Mouse (Mus musculus): Measurements from ENCODE around the gene Nop16. TPM values are rescaled to one million over a fixed set of nuclear protein-coding genes. Genes with fewer than 3 reads are reported as not detected.
"Not testable (repeated sequence)": the region's sequence is repeated elsewhere in the genome, so short reads cannot be mapped to it uniquely, and the experiment has no call there.

The Nop16 gene
- polyA plus RNA-seq (2012; ENCODE audit: insufficient read depth, insufficient read length, low replicate concordance, missing spikeins) = not detected in 2 replicates

GRCm38 (mm10) chr13:54589996-54590951 is at the start of gene Nop16, which contains the start of gene Higd2a:
Gene Nop16, minus strand, starts transcription at chr13:54590090.
Gene Higd2a, plus strand, starts transcription at chr13:54590207.
- peak within 1 kb of the TSS; percentile 92 for H3K27ac ChIP-seq (ENCODE audit: insufficient read depth, low read depth, low read length)
- peak within 1 kb of the TSS; percentile 96 for H3K4me3 ChIP-seq (ENCODE audit: insufficient read depth, low read depth, low read length)

DNA sequence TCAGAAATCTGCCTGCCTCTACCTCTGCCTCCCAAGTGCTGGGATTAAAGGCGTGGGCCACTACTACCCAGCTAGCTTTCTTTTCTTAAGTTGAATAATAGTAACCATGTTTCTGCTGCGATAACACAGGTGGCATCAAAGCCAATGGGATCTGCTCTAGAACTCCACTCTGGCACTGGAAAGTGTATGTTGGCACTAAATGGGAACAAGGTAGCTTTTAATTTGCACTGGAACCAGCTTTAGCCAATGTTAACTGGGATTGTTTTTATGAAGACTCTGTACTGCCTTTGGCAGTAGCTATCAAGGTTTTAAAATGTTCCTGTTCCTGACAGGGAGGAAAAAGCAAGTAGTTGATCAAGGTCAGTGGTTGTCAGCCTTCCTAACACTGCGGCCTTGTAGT is 45.1 kb upstream of the Nop16 start:
- TF ChIP-seq CTCF (IDR thresholded peaks at IDR 0.05; ENCODE audit: insufficient read depth, low read depth, low read length) (no peak), POLR2A (IDR thresholded peaks at IDR 0.05; ENCODE audit: insufficient read depth, low read depth, low read length) (no peak)
- H3K4me3 ChIP-seq (ENCODE audit: insufficient read depth, low read depth, low read length) = no peak overlapping the region
- no peaks in the 10 kb centered on the region for H3K4me1 ChIP-seq (ENCODE audit: control insufficient read depth, insufficient read depth, low read length)
- H3K27ac ChIP-seq (ENCODE audit: insufficient read depth, low read depth, low read length) = no peak overlapping the region
- 93% methylated on average over 3 of the region's 3 CpGs for WGBS

More at GRCm38 (mm10) chr13:54589996-54590951, at the start of gene Nop16, which contains the start of gene Higd2a:
- peaks cover 3% of the 10 kb centered on the region; the same call in 1 of the 2 replicates for H3K4me1 ChIP-seq (ENCODE audit: control insufficient read depth, insufficient read depth, low read length)
- under 1% methylated on average over 51 of the region's 51 CpGs for WGBS
- peak; percentile 62; the same call in 1 of the 2 replicates for TF ChIP-seq POLR2A (IDR thresholded peaks at IDR 0.05; ENCODE audit: insufficient read depth, low read depth, low read length)
- TF ChIP-seq CTCF (IDR thresholded peaks at IDR 0.05; ENCODE audit: insufficient read depth, low read depth, low read length) = no peak

DNA sequence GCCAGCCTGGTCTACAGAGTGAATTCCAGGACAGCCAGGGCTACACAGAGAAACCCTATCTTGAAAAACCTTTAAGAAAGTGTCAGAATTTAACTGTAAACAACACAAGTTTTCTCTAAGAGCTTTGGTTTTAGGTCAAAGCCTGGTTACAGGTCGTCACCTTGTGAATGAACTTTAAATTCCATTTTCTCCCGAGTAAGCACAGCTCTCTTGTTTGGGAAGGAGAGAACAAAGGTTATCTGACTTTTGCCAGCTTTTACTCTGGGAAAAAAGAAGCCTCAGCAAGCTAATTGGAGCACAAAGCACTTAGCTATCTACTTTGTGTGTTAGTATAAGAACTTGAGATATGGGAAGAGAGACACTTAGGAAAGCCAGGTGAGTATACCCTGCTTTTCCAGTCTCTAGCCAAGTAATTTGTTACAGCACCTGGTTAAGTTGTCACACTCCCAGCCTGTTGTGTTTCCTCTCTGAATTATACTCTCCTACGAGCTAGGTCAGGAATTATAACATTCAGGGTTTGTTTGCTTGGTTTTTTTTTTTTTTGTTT is 42.9 kb upstream of the Nop16 start:
- Histone ChIP-seq H3K4me3 (ENCODE audit: insufficient read depth, low read depth, low read length) (no peak overlapping the region), H3K27ac (ENCODE audit: insufficient read depth, low read depth, low read length) (no peak overlapping the region), H3K4me1 (ENCODE audit: control insufficient read depth, insufficient read depth, low read length) (no peaks in the 10 kb centered on the region)
- TF ChIP-seq POLR2A (IDR thresholded peaks at IDR 0.05; ENCODE audit: insufficient read depth, low read depth, low read length) (no peak), CTCF (IDR thresholded peaks at IDR 0.05; ENCODE audit: insufficient read depth, low read depth, low read length) (no peak)
- WGBS = 31% methylated on average over 3 of the region's 3 CpGs

GRCm38 (mm10) chr13:54629128-54629527 is 39.2 kb upstream of the Nop16 start:
- TF ChIP-seq CTCF (IDR thresholded peaks at IDR 0.05; ENCODE audit: insufficient read depth, low read depth, low read length) = no peak
- no peak for TF ChIP-seq POLR2A (IDR thresholded peaks at IDR 0.05; ENCODE audit: insufficient read depth, low read depth, low read length)
- WGBS = 63% methylated on average over 4 of the region's 4 CpGs
- Histone ChIP-seq H3K4me1 (ENCODE audit: control insufficient read depth, insufficient read depth, low read length) (peaks cover 3% of the 10 kb centered on the region; the same call in 1 of the 2 replicates), H3K4me3 (ENCODE audit: insufficient read depth, low read depth, low read length) (no peak overlapping the region), H3K27ac (ENCODE audit: insufficient read depth, low read depth, low read length) (no peak overlapping the region)

- H3K4me3 ChIP-seq (ENCODE audit: insufficient read depth, low read depth, low read length) = peak overlapping the region; percentile 78
- H3K4me1 ChIP-seq (ENCODE audit: control insufficient read depth, insufficient read depth, low read length) = peaks cover 11% of the 10 kb centered on the region; the same call in 1 of the 2 replicates
- TF ChIP-seq POLR2A (IDR thresholded peaks at IDR 0.05; ENCODE audit: insufficient read depth, low read depth, low read length) (no peak), CTCF (IDR thresholded peaks at IDR 0.05; ENCODE audit: insufficient read depth, low read depth, low read length) (no peak)
- WGBS = under 1% methylated on average over 27 of the region's 27 CpGs
- peak overlapping the region; percentile 1; the same call in 1 of the 2 replicates for H3K27ac ChIP-seq (ENCODE audit: insufficient read depth, low read depth, low read length)
Measured at GRCm38 (mm10) chr13:54621960-54622521, 32.2 kb upstream of the Nop16 start.

DNA sequence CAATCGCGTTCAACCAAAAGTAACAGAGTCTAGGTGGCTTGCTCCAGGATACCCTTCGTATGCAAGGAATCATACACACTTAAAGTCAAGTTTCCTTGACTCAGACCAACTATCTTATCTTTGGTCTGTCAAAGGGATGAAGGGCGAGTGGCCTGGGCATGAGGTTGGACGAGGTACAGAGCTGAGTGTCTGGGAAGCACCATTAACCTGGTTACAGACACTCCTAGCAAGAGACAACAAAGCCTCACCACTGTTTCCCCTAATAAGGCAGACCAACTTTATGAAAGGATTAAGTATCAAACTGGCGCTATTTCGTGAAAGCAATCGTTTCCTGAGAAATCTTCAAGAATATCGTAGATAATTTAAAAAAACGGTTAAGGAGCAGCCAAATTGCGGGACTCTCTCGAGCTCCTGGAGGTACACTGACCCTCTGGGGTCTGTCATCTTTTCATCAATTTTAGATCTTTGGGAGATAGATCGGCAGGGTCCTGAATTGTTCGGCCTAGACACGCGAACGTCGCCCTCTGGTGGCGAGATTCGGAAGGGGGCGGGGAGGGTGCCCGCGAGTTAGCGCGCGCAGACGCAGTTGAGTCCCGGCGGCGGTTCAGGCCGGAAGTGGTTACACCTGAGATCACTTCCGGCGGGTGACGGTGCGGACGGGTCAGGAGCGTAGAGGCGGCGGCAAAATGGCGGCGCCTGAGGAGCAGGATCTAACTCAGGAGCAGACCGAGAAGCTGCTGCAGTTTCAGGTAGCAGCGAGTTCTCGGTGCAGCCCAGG is 31.5 kb upstream of the Nop16 start, which contains the start of gene Faf2:
Gene Faf2, plus strand, starts transcription at position 630 of the 778 bp plus-strand sequence.
- Histone ChIP-seq H3K4me3 (ENCODE audit: insufficient read depth, low read depth, low read length) (peak within 1 kb of the TSS; percentile 78), H3K4me1 (ENCODE audit: control insufficient read depth, insufficient read depth, low read length) (peaks cover 11% of the 10 kb centered on the region; the same call in 1 of the 2 replicates), H3K27ac (ENCODE audit: insufficient read depth, low read depth, low read length) (peak within 1 kb of the TSS; percentile 56)
- WGBS = 9% methylated on average over 44 of the region's 44 CpGs
- TF ChIP-seq POLR2A (IDR thresholded peaks at IDR 0.05; ENCODE audit: insufficient read depth, low read depth, low read length) (peak; percentile 60; the same call in 1 of the 2 replicates), CTCF (IDR thresholded peaks at IDR 0.05; ENCODE audit: insufficient read depth, low read depth, low read length) (peak; percentile 79)

DNA sequence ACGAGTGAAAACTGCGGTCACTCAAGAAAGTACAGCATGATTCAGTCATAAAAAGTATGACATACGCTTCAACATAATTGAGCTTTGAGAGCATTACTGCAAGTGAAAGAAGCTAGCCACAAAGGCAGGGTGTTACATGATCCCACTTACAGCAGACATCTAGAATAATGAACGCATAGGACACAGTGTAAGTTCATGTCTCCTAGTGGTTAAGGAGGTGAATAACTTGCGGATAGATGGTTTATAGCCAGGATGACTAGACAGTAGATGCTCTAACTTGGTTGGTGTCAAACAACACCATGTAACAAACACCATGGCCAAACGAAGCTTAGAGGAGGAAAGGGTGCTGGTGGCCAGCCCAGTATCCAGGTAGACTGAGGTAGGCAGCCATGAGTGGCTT is 27.1 kb upstream of the Nop16 start:
- no peak overlapping the region for H3K4me3 ChIP-seq (ENCODE audit: insufficient read depth, low read depth, low read length)
- 61% methylated on average over 6 of the region's 6 CpGs for WGBS
- 0 out of 2 replicates have a peak, but pooled peaks cover 4% of the 10 kb centered on the region for H3K4me1 ChIP-seq (ENCODE audit: control insufficient read depth, insufficient read depth, low read length)
- TF ChIP-seq POLR2A (IDR thresholded peaks at IDR 0.05; ENCODE audit: insufficient read depth, low read depth, low read length) (no peak), CTCF (IDR thresholded peaks at IDR 0.05; ENCODE audit: insufficient read depth, low read depth, low read length) (no peak)
- H3K27ac ChIP-seq (ENCODE audit: insufficient read depth, low read depth, low read length) = no peak overlapping the region

DNA sequence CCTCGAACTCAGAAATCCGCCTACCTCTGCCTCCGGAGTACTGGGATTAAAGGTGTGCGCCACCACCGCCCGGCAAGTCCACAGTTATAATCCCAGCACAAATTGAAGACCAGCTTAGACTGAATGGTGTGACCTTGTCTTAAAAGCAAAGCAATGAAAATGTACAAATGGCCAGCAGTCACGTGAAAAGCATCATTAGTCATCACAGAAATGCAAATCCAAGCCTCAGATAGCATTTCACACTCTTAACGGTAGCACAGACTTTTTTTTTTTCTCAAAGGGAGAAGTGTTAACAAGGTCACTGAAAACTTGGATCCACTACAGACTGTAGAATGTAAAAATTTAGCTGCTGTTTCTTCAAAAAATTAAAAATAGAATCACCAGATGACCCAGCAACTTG is 26.4 kb upstream of the Nop16 start:
- no peak overlapping the region for H3K27ac ChIP-seq (ENCODE audit: insufficient read depth, low read depth, low read length)
- no peak overlapping the region for H3K4me3 ChIP-seq (ENCODE audit: insufficient read depth, low read depth, low read length)
- 0 out of 2 replicates have a peak, but pooled peaks cover 4% of the 10 kb centered on the region for H3K4me1 ChIP-seq (ENCODE audit: control insufficient read depth, insufficient read depth, low read length)
- no peak for TF ChIP-seq POLR2A (IDR thresholded peaks at IDR 0.05; ENCODE audit: insufficient read depth, low read depth, low read length)
- no peak for TF ChIP-seq CTCF (IDR thresholded peaks at IDR 0.05; ENCODE audit: insufficient read depth, low read depth, low read length)
- WGBS = 78% methylated on average over 8 of the region's 8 CpGs

GRCm38 (mm10) chr13:54613141-54613540 is 23.3 kb upstream of the Nop16 start:
- not testable (repeated sequence) for H3K27ac ChIP-seq (ENCODE audit: insufficient read depth, low read depth, low read length)

More at GRCm38 (mm10) chr13:54613141-54613540, 23.3 kb upstream of the Nop16 start:
- H3K4me3 ChIP-seq (ENCODE audit: insufficient read depth, low read depth, low read length) = not testable (repeated sequence)
- H3K4me1 ChIP-seq (ENCODE audit: control insufficient read depth, insufficient read depth, low read length) = peaks cover 10% of the 10 kb centered on the region
- 82% methylated on average over 8 of the region's 8 CpGs for WGBS

Data from olfactory bulb, adult 2 months (tissue).